Mouse (Mus musculus) left cerebral cortex, postnatal 4 days (tissue): ENCODE measurements around the gene Pak6. TPM values are rescaled to one million over a fixed set of nuclear protein-coding genes. Genes with fewer than 3 reads are reported as not detected.
A peak's percentile ranks its signal among the peaks of the same experiment; 100 is the strongest.
"Not testable (repeated sequence)": the region's sequence is repeated elsewhere in the genome, so short reads cannot be mapped to it uniquely, and the experiment has no call there.

Source experiments
- DNase-seq: peaks from one replicate; pipeline ENCODE4 v3.0.0-alpha.2; 2022
- intact Hi-C: fragments of 180-260 bp; cut with DNase I; formaldehyde crosslinking; loops from one replicate; pipeline ENCODE4 v1.15.1; 2025
- total RNA-seq, 2 experiments: library from RNA; stranded (reverse); gene quantifications; 2 replicates each; pipeline ENCODE4 v1.2.3; 2021

Pak6 gene
- 100 to 1,000 TPM; 142 to 154 TPM for total RNA-seq

DNA sequence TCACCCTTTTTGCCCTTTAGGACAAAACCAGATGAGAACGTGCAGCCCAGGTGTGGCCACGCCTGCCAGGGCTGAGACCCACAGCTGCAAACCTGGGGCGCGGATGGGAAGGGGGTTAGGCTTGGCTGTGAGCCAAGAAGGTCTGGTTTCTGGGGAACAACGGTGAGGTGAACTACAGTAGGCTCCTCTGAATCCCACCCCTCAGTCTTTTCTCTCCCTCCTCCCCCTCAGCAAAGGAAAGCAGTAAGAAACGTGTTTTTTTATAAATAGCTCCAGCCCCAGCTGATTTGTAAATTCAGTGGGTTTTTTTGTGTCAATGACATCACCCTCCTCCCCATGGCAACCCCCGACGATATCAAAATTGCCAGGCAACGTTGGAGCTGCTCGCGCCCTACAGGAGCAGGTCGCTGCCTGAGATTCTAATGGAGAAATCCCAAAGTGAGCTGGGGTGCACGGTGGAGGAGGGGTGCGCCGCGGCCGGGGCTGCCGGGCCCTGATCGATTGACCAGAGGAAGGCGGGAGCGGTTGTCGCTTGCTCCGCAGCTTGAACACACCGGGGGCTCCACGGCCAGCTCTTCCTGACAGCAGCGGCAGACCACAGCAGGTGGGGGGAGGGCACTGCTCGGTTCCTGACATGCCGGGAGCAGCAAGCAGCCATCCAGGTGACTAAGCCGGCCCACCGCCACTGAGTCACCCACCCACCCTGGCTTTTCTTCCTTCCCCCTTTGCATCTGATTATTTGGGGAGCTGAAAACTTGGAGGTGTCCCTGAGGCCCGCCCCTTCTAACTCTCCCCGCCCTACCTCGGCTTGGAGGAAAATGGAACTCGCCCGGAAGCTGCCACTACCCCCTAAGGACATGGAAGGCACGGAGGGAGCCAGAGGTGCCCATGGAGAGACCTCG is at the start of gene Pak6:
TSS of gene Pak6 (plus strand) at position 402 of the 902 bp plus-strand sequence.
- no peak for DNase-seq
- intact Hi-C loops = no loop called here

DNA sequence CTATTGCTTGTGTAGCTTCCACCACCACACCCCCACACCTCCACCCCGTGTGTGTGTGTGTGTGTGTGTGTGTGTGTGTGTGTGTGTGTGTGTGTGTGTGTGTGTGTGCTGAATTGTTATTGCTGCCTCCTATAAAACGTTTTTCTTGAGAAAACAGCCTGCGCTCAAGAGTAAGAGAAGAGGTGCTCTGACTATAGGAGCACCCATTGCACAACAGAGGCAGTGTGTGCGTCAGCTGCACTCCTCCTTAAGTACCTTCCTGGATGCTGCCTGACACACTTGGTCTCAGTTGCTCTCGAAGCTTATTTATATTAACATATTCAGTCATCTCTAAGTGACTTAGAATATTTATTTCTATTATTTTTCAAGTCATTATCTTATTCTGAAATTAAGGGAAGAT is 45.1 kb upstream of the Pak6 start:
- intact Hi-C loops = no loop called here
- no peak for DNase-seq

DNA sequence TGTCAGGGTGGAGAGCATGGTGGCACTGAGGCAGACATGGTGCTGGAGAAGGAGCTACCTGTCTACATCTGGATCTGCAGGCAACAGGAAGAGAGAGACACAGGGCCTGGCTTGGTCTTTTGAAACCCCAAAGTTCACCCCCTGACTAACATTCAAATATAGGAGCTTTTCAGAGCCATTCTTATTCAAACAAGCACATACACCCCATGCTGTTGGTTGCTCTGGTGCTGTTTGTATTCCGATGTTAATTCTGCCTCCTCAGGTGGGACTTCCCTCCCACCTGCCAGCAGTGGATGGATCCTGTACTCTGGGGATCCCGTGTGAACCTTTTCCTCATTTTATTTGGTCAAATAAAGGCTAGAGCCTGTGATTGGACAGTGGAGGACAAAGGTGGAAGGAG is 43.0 kb upstream of the Pak6 start:
- no peak for DNase-seq
- intact Hi-C loops = no loop called here

DNA sequence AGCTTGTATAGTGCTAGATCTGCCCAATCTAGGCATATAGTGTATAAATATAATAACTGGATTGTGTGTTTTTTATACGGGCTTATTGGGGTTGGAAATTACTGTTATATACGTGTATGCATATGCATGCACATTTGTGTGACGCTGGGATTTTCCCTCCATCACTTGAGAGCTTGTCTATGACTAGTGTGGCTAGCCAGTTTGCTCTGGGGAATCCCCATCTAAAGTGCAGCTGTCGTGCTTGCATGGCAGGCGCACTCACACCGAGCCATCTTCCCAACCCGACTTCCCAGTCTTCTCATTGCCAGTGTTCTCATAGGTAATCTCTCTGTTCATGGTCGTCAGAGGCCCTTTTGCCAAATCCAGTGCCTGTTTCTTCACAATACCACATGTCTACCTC is 42.5 kb upstream of the Pak6 start:
- intact Hi-C loops = no loop called here
- DNase-seq = no peak

GRCm38 (mm10) chr2:118629276-118629675 is 33.8 kb upstream of the Pak6 start:
- intact Hi-C loops = no loop called here
- DNase-seq = no peak

GRCm38 (mm10) chr2:118633441-118633840 is 29.7 kb upstream of the Pak6 start:
- DNase-seq = no peak
- intact Hi-C loops = loop anchor here (10.0 kb wide), 1 partner anchor 369 kb away; no protein-coding TSS in a partner anchor

GRCm38 (mm10) chr2:118637258-118637657 is 25.8 kb upstream of the Pak6 start:
- intact Hi-C loops = loop anchor here (5.0 to 10.0 kb wide), 3 partner anchors 60 to 372 kb away; no protein-coding TSS in a partner anchor
- DNase-seq = no peak

DNA sequence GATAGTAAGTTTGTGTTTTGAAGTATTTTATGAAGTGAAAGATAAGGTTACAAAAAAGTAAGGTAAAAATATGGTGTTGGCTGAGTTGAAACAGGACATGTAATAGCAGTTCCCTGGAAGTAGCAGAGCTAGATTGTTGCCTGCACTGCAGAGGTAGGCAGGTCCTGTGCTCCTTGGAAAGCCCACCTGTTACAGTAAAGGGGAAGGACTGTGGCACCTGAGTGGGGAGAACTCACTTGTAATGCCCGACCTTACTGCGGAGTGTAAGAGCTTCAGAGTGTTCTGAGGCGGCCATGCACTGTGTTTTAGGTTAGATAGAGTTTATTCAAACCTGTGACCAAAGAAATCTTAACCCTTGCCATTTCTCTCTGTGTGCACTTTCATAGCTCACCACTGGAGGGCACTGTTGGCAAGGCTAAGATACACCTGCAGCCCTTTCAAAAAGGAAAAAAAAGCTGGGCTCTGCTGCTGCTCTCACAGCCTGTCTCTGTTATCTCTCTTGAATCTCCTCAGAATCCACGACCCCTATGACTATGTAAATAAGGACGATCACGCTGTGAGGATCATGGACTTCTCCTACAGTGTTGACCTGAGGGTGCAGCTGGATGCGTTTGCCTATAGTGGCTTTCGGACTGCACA is 25.1 kb upstream of the Pak6 start:
- peak; percentile 60 for DNase-seq
- intact Hi-C loops = loop anchor here (5.0 to 10.0 kb wide), 3 partner anchors 59 to 373 kb away; no protein-coding TSS in a partner anchor

GRCm38 (mm10) chr2:118638686-118639085 is 24.4 kb upstream of the Pak6 start:
- intact Hi-C loops = loop anchor here (5.0 to 10.0 kb wide), 3 partner anchors 59 to 374 kb away; no protein-coding TSS in a partner anchor
- no peak for DNase-seq

DNA sequence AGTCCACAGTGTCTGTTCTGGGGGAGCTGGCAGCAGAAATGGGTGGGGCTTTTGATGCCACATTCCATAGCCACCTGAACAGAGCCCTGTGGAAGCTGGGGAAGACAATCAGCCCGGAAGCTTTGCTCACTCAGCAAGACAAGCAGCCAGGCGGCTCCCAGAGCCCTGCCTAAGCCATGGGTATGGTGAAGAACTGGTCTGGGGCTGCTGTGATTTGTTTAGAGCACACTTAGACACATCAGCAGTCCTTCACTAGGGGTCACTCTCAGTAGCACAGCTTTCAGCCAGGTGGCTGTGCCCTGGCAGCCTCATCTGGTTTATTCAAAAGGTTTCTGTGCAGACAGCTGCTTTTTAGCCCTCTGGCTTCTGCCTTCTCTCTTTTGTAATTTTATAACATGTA is 22.0 kb upstream of the Pak6 start:
- intact Hi-C loops = no loop called here
- no peak for DNase-seq

DNA sequence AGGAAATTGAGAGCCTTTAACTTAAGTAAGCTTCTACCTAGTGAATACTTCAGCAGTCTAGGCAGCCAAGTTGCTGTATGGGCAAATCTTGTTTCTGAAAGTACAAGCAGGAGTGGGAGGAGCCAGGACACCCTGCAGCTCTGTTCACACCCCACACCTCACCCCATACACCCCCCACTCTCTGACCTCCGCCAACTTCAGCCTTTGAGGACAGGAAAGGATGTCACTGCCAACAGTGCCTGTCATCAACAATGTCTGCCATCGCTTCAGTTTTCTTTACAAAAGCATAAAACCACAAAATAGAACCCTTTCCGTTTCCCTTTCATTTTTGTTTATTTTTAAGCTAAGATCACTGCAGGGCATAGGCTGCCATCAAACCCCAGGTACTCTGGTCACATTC is 20.7 kb upstream of the Pak6 start:
- DNase-seq = no peak
- intact Hi-C loops = no loop called here

- intact Hi-C loops = no loop called here
Observed at GRCm38 (mm10) chr2:118642942-118643341, 20.2 kb upstream of the Pak6 start.

DNA sequence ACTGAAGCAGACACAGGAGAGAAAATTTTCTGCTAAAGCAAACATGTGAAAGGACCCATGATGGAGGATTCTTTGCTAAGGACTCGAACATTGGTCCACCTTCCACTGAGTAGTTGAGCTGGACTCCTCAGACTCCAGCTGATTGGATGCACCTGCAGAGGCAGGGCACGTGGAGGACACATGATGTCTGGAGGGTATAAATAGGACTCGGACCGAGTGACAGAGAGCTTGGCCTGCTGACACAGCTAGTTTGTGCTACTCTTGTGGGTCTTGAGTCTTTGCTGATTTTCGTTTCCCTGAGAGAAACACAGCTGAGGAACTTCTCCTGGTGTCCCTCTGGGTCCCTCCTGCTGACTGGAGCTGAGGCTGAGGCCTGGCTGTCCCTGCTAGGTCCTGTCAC is 16.4 kb upstream of the Pak6 start:
- intact Hi-C loops = no loop called here
- DNase-seq = no peak

More at GRCm38 (mm10) chr2:118642942-118643341, 20.2 kb upstream of the Pak6 start:
- DNase-seq = no peak

GRCm38 (mm10) chr2:118650697-118651096 is 12.4 kb upstream of the Pak6 start:
- DNase-seq, intact Hi-C loops: not testable (repeated sequence)

- intact Hi-C loops = no loop called here
- no peak for DNase-seq
Observed at GRCm38 (mm10) chr2:118656688-118657281, 6.3 kb upstream of the Pak6 start.

GRCm38 (mm10) chr2:118658457-118658856 is 4.6 kb upstream of the Pak6 start:
- intact Hi-C loops = no loop called here
- no peak for DNase-seq

GRCm38 (mm10) chr2:118659077-118659476 is 4.0 kb upstream of the Pak6 start:
- no peak for DNase-seq
- intact Hi-C loops = no loop called here

GRCm38 (mm10) chr2:118659493-118659892 is 3.6 kb upstream of the Pak6 start:
- intact Hi-C loops = no loop called here
- DNase-seq = no peak

GRCm38 (mm10) chr2:118659998-118660452 is 3.1 kb upstream of the Pak6 start:
- peak; percentile 40 for DNase-seq
- intact Hi-C loops = no loop called here

GRCm38 (mm10) chr2:118661891-118662290 is 1.2 kb upstream of the Pak6 start:
- no peak for DNase-seq
- intact Hi-C loops = no loop called here
